Mouse (Mus musculus): ENCODE results near the gene Vipr1. TPM values are rescaled to one million over a fixed set of nuclear protein-coding genes. Genes with fewer than 3 reads are reported as not detected.

Vipr1 gene
- total and polyA plus RNA-seq, 3 experiments, result 0.08 to 0.11 TPM; not detected in 1

DNA sequence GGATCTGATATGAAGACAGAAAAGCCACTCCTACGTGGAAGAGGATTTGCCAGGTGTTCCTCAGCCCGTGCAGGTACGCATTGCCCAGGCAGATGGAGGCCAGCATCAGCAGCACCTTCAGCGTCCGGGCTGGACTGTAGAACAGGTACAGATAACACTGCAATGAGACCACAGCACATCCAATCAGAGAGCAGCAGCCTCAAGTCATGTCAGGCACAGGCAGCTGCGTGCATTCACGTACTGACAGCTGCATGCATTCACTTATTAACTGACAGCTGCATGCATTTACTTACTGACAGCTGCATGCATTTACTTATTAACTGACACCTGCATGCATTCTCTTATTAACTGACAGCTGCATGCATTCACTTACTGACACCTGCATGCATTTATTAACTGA, 42.2 kb downstream of the Vipr1 start (continued):
- TF ChIP-seq TCF12 (IDR thresholded peaks at IDR 0.05; ENCODE audit: low read depth, low read length), result no peak

DNA sequence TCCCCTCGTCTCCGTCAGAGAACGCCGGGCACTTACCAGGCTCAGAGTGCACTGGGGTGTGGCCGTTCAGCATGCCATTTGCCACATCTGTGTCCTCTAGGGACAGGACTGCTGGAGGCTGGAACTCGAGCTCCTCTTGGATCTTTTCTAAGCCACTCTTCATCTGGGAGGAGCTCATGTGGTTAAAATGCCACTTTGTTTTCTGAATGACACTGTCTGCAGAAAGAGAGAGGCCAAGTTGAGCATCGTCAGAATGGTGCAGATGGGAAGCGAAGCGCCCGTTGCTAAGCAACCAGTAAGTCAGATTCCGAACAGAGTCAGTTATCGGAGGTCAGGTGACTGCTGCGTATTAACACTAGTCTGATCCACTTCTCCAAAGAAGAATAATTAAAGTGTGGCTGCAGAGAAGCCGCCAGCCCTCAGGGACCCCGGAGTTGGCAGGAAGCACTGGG, 47.7 kb downstream of the Vipr1 start:
- no peaks in the 10 kb centered on the region for H3K9me3 ChIP-seq (replicated peaks; ENCODE audit: low read length)
- in situ Hi-C loops (cut with MboI; ENCODE audit: low pct_ligation_motif_present, low pct_unique_long_range_greater_than_20kb, low sequenced_read_pairs), result no loop called here
- no peak overlapping the region for H3K9ac ChIP-seq (ENCODE audit: insufficient read depth, low read depth)
- no peak overlapping the region for H3K4me3 ChIP-seq (replicated peaks in 1 of 3; ENCODE audit: low read depth in 2 of 3, low read length in 2 of 3, poor library complexity in 1 of 3)
- no peak for DNase-seq (ENCODE audit: extremely low read depth)
- TF ChIP-seq ELF1 (IDR thresholded peaks at IDR 0.05; ENCODE audit: low read depth, low read length), result no peak
- no peak for TF ChIP-seq JUN (IDR thresholded peaks at IDR 0.05; ENCODE audit: insufficient read depth, low read depth, low read length)
- no peak for TF ChIP-seq UBTF (IDR thresholded peaks at IDR 0.05; ENCODE audit: low read depth, low read length)
- no peak for TF ChIP-seq TBP (conservative IDR thresholded peaks at IDR 0.05; ENCODE audit: low read depth, low read length)
- TF ChIP-seq RAD21 (IDR thresholded peaks at IDR 0.05; ENCODE audit: low read depth, low read length), result no peak
- TF ChIP-seq GABPA (IDR thresholded peaks at IDR 0.05; ENCODE audit: insufficient replicate concordance, low read depth, low read length), result no peak
- no peak for TF ChIP-seq HCFC1 (IDR thresholded peaks at IDR 0.05; ENCODE audit: low read depth, low read length)
- TF ChIP-seq PAX5 (IDR thresholded peaks at IDR 0.05; ENCODE audit: low read length), result no peak
- TF ChIP-seq ZMIZ1 (IDR thresholded peaks at IDR 0.05; ENCODE audit: low read depth, low read length), result no peak
- no peak for TF ChIP-seq ZNF384 (IDR thresholded peaks at IDR 0.05; ENCODE audit: low read depth, low read length)
- no peak for TF ChIP-seq E2F4 (IDR thresholded peaks at IDR 0.05; ENCODE audit: insufficient replicate concordance, low read depth, low read length)
- TF ChIP-seq MAFK (IDR thresholded peaks at IDR 0.05; ENCODE audit: insufficient replicate concordance, low read length), result no peak
- no peak for TF ChIP-seq NELFE (IDR thresholded peaks at IDR 0.05; ENCODE audit: low read depth, low read length)
- no peak for TF ChIP-seq TCF12 (IDR thresholded peaks at IDR 0.05; ENCODE audit: low read depth, low read length)
- TF ChIP-seq POLR2AphosphoS2 (IDR thresholded peaks at IDR 0.05; ENCODE audit: low read depth, low read length), result no peak
- TF ChIP-seq MXI1 (IDR thresholded peaks at IDR 0.05; ENCODE audit: low read depth, low read length), result no peak
- TF ChIP-seq KAT2A (IDR thresholded peaks at IDR 0.05; ENCODE audit: insufficient replicate concordance, low read length), result no peak
- TF ChIP-seq MAX (IDR thresholded peaks at IDR 0.05; ENCODE audit: low read length), result no peak
- H3K36me3 ChIP-seq (replicated peaks in 1 of 2; ENCODE audit: control insufficient read depth in 1 of 2, insufficient read depth in 1 of 2, low read length in 1 of 2), result peaks cover 3 to 55% of the 10 kb centered on the region in 2 experiments
- dilution Hi-C loops (cut with MboI; ENCODE audit: extremely low pct_ligation_motif_present, extremely low pct_unique_long_range_greater_than_20kb, low sequenced_read_pairs), result no loop called here
- peaks cover 0 to 2% of the 10 kb centered on the region in 2 experiments; a peak in 1 of 4 replicates for H3K4me1 ChIP-seq (ENCODE audit: control insufficient read depth in 1 of 2, insufficient read depth in 2 of 2)
- no peaks in the 10 kb centered on the region for H3K79me2 ChIP-seq (replicated peaks; ENCODE audit: control insufficient read depth, extremely low read depth, insufficient read depth, poor library complexity, severe bottlenecking)
- H3K4me2 ChIP-seq (ENCODE audit: insufficient read depth, low read depth, poor library complexity, severe bottlenecking), result no peak overlapping the region
- H3K27ac ChIP-seq (ENCODE audit: insufficient read depth, low read depth), result no peak overlapping the region
- H3K27me3 ChIP-seq (replicated peaks), result no peaks in the 10 kb centered on the region

GRCm38 (mm10) chr9:121690734-121691133, 48.2 kb downstream of the Vipr1 start:
- no peak overlapping the region for H3K9ac ChIP-seq (ENCODE audit: insufficient read depth, low read depth)
- no peaks in the 10 kb centered on the region for H3K27me3 ChIP-seq (replicated peaks)
- H3K4me1 ChIP-seq (ENCODE audit: control insufficient read depth in 1 of 2, insufficient read depth in 2 of 2), result peaks cover 0 to 2% of the 10 kb centered on the region in 2 experiments; a peak in 1 of 4 replicates
- in situ Hi-C loops (cut with MboI; ENCODE audit: low pct_ligation_motif_present, low pct_unique_long_range_greater_than_20kb, low sequenced_read_pairs), result no loop called here
- H3K79me2 ChIP-seq (replicated peaks; ENCODE audit: control insufficient read depth, extremely low read depth, insufficient read depth, poor library complexity, severe bottlenecking), result no peaks in the 10 kb centered on the region
- DNase-seq (ENCODE audit: extremely low read depth), result no peak
- TF ChIP-seq TCF12 (IDR thresholded peaks at IDR 0.05; ENCODE audit: low read depth, low read length), result no peak
- no peak for TF ChIP-seq TBP (conservative IDR thresholded peaks at IDR 0.05; ENCODE audit: low read depth, low read length)
- no peak for TF ChIP-seq MAZ (IDR thresholded peaks at IDR 0.05; ENCODE audit: low read depth, low read length)
- no peak for TF ChIP-seq E2F4 (IDR thresholded peaks at IDR 0.05; ENCODE audit: insufficient replicate concordance, low read depth, low read length)
- TF ChIP-seq POLR2AphosphoS2 (IDR thresholded peaks at IDR 0.05; ENCODE audit: low read depth, low read length), result no peak
- no peak for TF ChIP-seq USF1 (IDR thresholded peaks at IDR 0.05; ENCODE audit: low read depth, low read length)
- no peak for TF ChIP-seq MEF2A (IDR thresholded peaks at IDR 0.05; ENCODE audit: borderline replicate concordance, low read depth, low read length)
- no peak for TF ChIP-seq MXI1 (IDR thresholded peaks at IDR 0.05; ENCODE audit: low read depth, low read length)
- TF ChIP-seq UBTF (IDR thresholded peaks at IDR 0.05; ENCODE audit: low read depth, low read length), result no peak
- TF ChIP-seq POLR2A (IDR thresholded peaks at IDR 0.05; ENCODE audit: low read depth, low read length), result no peak
- no peak for TF ChIP-seq ETS1 (conservative IDR thresholded peaks at IDR 0.05; ENCODE audit: low read depth, low read length)
- no peak for TF ChIP-seq ELF1 (IDR thresholded peaks at IDR 0.05; ENCODE audit: low read depth, low read length)
- no peak for TF ChIP-seq CHD2 (IDR thresholded peaks at IDR 0.05; ENCODE audit: low read length)
- no peak for TF ChIP-seq MAX (IDR thresholded peaks at IDR 0.05; ENCODE audit: low read length)
- TF ChIP-seq PAX5 (IDR thresholded peaks at IDR 0.05; ENCODE audit: low read length), result no peak
- no peak overlapping the region for H3K4me3 ChIP-seq (replicated peaks in 1 of 3; ENCODE audit: low read depth in 2 of 3, low read length in 2 of 3, poor library complexity in 1 of 3)
- H3K27ac ChIP-seq (ENCODE audit: insufficient read depth, low read depth), result no peak overlapping the region
- no peaks in the 10 kb centered on the region for H3K9me3 ChIP-seq (replicated peaks; ENCODE audit: low read length)
- H3K36me3 ChIP-seq (replicated peaks in 1 of 2; ENCODE audit: control insufficient read depth in 1 of 2, insufficient read depth in 1 of 2, low read length in 1 of 2), result peaks cover 3 to 53% of the 10 kb centered on the region in 2 experiments
- dilution Hi-C loops (cut with MboI; ENCODE audit: extremely low pct_ligation_motif_present, extremely low pct_unique_long_range_greater_than_20kb, low sequenced_read_pairs), result no loop called here
- no peak overlapping the region for H3K4me2 ChIP-seq (ENCODE audit: insufficient read depth, low read depth, poor library complexity, severe bottlenecking)
